9 mouse cellular contexts compared by ENCODE assay signal in genomic region chr6:149311044-149311443, GRCm38 (mm10). TPM values are rescaled to one million over a fixed set of nuclear protein-coding genes. Genes with fewer than 3 reads are reported as not detected.
DNase-seq lines count a peak whose midpoint lies in the region; ATAC-seq and TF ChIP-seq lines count a peak whose summit lies in the region.
"Had no signal": no experiment of that assay in that cellular context is flagged by ENCODE, and none has a peak within 500 bp of the region (broad histone marks: within the 10 kb centered on the region; RNA-seq: fewer than 3 reads in every experiment).

No protein-coding gene starts in this region.

- no peak for DNase-seq in forebrain, embryonic 10.5 days (ENCODE audit: extremely low spot score, low spot score)
- DNase-seq in limb, embryonic 14.5 days (ENCODE audit: low spot score), result no peak
- no peak for DNase-seq in gastrocnemius, adult 18-20 months (ENCODE audit: low spot score)
- no peak for DNase-seq in thymus, postnatal 0 days (ENCODE audit: low spot score)
- no peak for DNase-seq in embryo, embryonic 10.5 days (ENCODE audit: low spot score)
- DNase-seq: gastrocnemius, postnatal 36 days had no signal

- no peak overlapping the region for H3K27ac ChIP-seq in forebrain, embryonic 10.5 days
- H3K27ac ChIP-seq in limb, embryonic 14.5 days (replicated peaks; ENCODE audit: low read depth, low read length), result no peak overlapping the region
- H3K27ac ChIP-seq in stomach, embryonic 15.5 days, result no peak overlapping the region

- H3K27me3 ChIP-seq in megakaryocyte, embryonic 14.5 days (replicated peaks), result no peaks in the 10 kb centered on the region
- no peaks in the 10 kb centered on the region for H3K27me3 ChIP-seq in forebrain, embryonic 10.5 days (ENCODE audit: poor library complexity, severe bottlenecking)
- no peaks in the 10 kb centered on the region for H3K27me3 ChIP-seq in limb, embryonic 14.5 days (ENCODE audit: control insufficient read depth, insufficient read depth, low read length)
- no peaks in the 10 kb centered on the region for H3K27me3 ChIP-seq in stomach, embryonic 15.5 days (replicated peaks)

- peaks cover 78% of the 10 kb centered on the region for H3K4me1 ChIP-seq in megakaryocyte, embryonic 14.5 days
- H3K4me1 ChIP-seq in forebrain, embryonic 10.5 days, result peaks cover 22% of the 10 kb centered on the region
- peaks cover 8% of the 10 kb centered on the region for H3K4me1 ChIP-seq in limb, embryonic 14.5 days (ENCODE audit: control insufficient read depth, insufficient read depth, low read length)
- H3K4me1 ChIP-seq in stomach, embryonic 15.5 days, result peaks cover 5% of the 10 kb centered on the region; the same call in 1 of the 2 replicates

- no peak for ATAC-seq in megakaryocyte, adult 5-6 weeks (ENCODE audit: poor library complexity, severe bottlenecking)
- no peak for ATAC-seq in limb, embryonic 14.5 days (ENCODE audit: low FRiP score, low read depth)
- peak; percentile 57; the same call in 1 of the 2 replicates for ATAC-seq in stomach, embryonic 15.5 days (ENCODE audit: insufficient read depth, low FRiP score, low read depth)

- peaks cover 78% of the 10 kb centered on the region for H3K36me3 ChIP-seq in megakaryocyte, embryonic 14.5 days (replicated peaks; ENCODE audit: low read length)
- H3K36me3 ChIP-seq in forebrain, embryonic 10.5 days (replicated peaks), result peaks cover 47% of the 10 kb centered on the region
- peaks cover 30% of the 10 kb centered on the region for H3K36me3 ChIP-seq in limb, embryonic 14.5 days (ENCODE audit: control insufficient read depth, insufficient read depth, low read length)
- H3K36me3 ChIP-seq in stomach, embryonic 15.5 days, result no peaks in the 10 kb centered on the region

- TF ChIP-seq POLR2A in limb, embryonic 14.5 days (IDR thresholded peaks at IDR 0.05; ENCODE audit: borderline replicate concordance, extremely low read depth, insufficient read depth, insufficient read length), result no peak

- 91% methylated on average over 2 of the region's 2 CpGs for WGBS in forebrain, embryonic 10.5 days
- WGBS in limb, embryonic 14.5 days, result 77% methylated on average over 2 of the region's 2 CpGs
- WGBS in stomach, embryonic 15.5 days, result 68% methylated on average over 2 of the region's 2 CpGs

- H3K9ac ChIP-seq in limb, embryonic 14.5 days (ENCODE audit: low read depth, low read length, severe bottlenecking), result no peak overlapping the region
- no peak overlapping the region for H3K9ac ChIP-seq in stomach, embryonic 15.5 days

- peak overlapping the region; percentile 57; the same call in 1 of the 2 replicates for H3K4me2 ChIP-seq in limb, embryonic 14.5 days (replicated peaks; ENCODE audit: low read depth, low read length, severe bottlenecking)
- peak overlapping the region; percentile 60 for H3K4me2 ChIP-seq in stomach, embryonic 15.5 days

- H3K9me3 ChIP-seq in megakaryocyte, embryonic 14.5 days, result peaks cover 13% of the 10 kb centered on the region
- 0 out of 2 replicates have a peak, but pooled peaks cover under 1% of the 10 kb centered on the region for H3K9me3 ChIP-seq in forebrain, embryonic 10.5 days
- H3K9me3 ChIP-seq in limb, embryonic 14.5 days (ENCODE audit: control insufficient read depth, low read length), result no peaks in the 10 kb centered on the region
- H3K9me3 ChIP-seq in stomach, embryonic 15.5 days, result no peaks in the 10 kb centered on the region

- peak overlapping the region; percentile 93 for H3K4me3 ChIP-seq in megakaryocyte, embryonic 14.5 days (replicated peaks)
- H3K4me3 ChIP-seq in forebrain, embryonic 10.5 days, result peak overlapping the region; percentile 82; the same call in 1 of the 2 replicates
- H3K4me3 ChIP-seq in limb, embryonic 14.5 days (replicated peaks; ENCODE audit: low read length), result no peak overlapping the region
- 0 out of 2 replicates have a peak overlapping the region, but pooled peaks have one; percentile 93 for H3K4me3 ChIP-seq in stomach, embryonic 15.5 days (replicated peaks)

RNA-seq across cellular contexts. Expression of gene Resf1, which starts 1.8 kb away (rescaled TPM):
- polyA plus RNA-seq in megakaryocyte, embryonic 14.5 days (2012; ENCODE audit: insufficient read depth, low replicate concordance), result 0.39 and 3.8 TPM in 2 replicates
- total RNA-seq in megakaryocyte, adult 5-6 weeks (2015), result 114 and 122 TPM in 2 replicates
- 76.9 and 91.4 TPM in 2 replicates for total RNA-seq in megakaryocyte, adult 5-6 weeks (2017)
- polyA plus RNA-seq in forebrain, embryonic 10.5 days (2016; fragmentation: Nextera tagmentation; extraction: Ambion mirVana), result 42.0 and 47.6 TPM in 2 replicates
- 10.0 and 12.3 TPM in 2 replicates for polyA plus RNA-seq in limb, embryonic 14.5 days (2012; rRNA removed)
- polyA plus RNA-seq in limb, embryonic 14.5 days (2014; fragmentation: Nextera tagmentation; extraction: Ambion mirVana), result 41.6 and 49.1 TPM in 2 replicates
- 40.1 and 43.7 TPM in 2 replicates for polyA plus RNA-seq in stomach, embryonic 15.5 days (2015; fragmentation: Nextera tagmentation; extraction: Ambion mirVana)
- 10 to 100 TPM; 11.3 to 13.1 TPM for total RNA-seq in gastrocnemius, adult 18-20 months (2021)
- polyA plus RNA-seq in thymus, postnatal 0 days (2015; fragmentation: Nextera tagmentation; extraction: Ambion mirVana), result 44.5 and 45.9 TPM in 2 replicates
